Mouse (Mus musculus) layer of hippocampus, postnatal 10 days (tissue): ENCODE data around the gene Dido1. TPM values are rescaled to one million over a fixed set of nuclear protein-coding genes. Genes with fewer than 3 reads are reported as not detected.

Source experiments
- total RNA-seq, 2 experiments: library from RNA; stranded (reverse); gene quantifications; 2 replicates each; pipeline ENCODE4 v1.2.3; 2021

The Dido1 gene
- total RNA-seq, 2 experiments from 2014 or later, result 58.4 to 61.8 TPM

Other genes starting within 250 kb of the Dido1 start
- 10 to 100 TPM; 16.2 to 16.9 TPM for gene Ntsr1, start 210.0 kb downstream of the Dido1 start, total RNA-seq
- 10 to 100 TPM; 21.1 to 27.7 TPM for gene Mrgbp, start 128.7 kb downstream of the Dido1 start, total RNA-seq
- 10 to 100 TPM; 74.6 to 76.7 TPM for gene Ogfr, start 120.8 kb downstream of the Dido1 start, total RNA-seq
- 10 to 100 TPM; 26.4 to 39.4 TPM for gene Col9a3, start 112.2 kb downstream of the Dido1 start, total RNA-seq
- 1 to 10 TPM; 3.4 to 3.9 TPM for gene Tcfl5, start 67.3 kb downstream of the Dido1 start, total RNA-seq
- gene Gid8, start 118 bp upstream of the Dido1 start, total RNA-seq, result 10 to 100 TPM; 62.6 to 63.7 TPM
- under 1 TPM; 0.47 to 0.53 TPM for gene Slc17a9, start 15.3 kb upstream of the Dido1 start, total RNA-seq
- under 1 TPM in 1 of 2 experiments, not detected in 1; 0.14 TPM for gene Bhlhe23, start 66.9 kb upstream of the Dido1 start, total RNA-seq
- gene Ythdf1, start 210.9 kb upstream of the Dido1 start, total RNA-seq, result 10 to 100 TPM; 61.8 to 64.6 TPM
- gene Birc7, start 219.0 kb upstream of the Dido1 start, total RNA-seq, result not detected
- 10 to 100 TPM; 44.2 to 57.0 TPM for gene Nkain4, start 244.7 kb upstream of the Dido1 start, total RNA-seq